Mouse (Mus musculus): ENCODE results near the gene Med24. TPM values are rescaled to one million over a fixed set of nuclear protein-coding genes. Genes with fewer than 3 reads are reported as not detected.

Med24 gene
- polyA plus RNA-seq, 1 experiment from 2014 or later, result 42.2 TPM

DNA sequence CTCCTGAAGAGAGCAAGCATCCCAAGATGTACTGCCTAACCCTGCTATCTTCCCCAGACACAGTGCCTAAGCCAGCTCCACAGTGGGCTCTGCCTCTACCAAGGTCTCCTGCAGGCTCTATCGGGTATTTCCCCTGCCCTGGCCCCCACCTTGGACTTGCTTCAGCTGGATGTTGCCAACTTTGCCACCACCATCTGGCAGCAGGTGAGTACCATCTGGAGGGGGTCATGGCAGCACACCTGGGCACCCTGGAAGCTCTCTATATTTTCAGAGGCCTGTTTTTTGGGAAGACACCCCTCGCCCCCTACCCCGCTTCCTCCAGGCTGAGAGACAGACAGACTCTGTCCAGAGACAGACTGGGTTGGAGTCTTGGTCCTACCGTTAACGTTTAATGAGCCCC is 26.9 kb downstream of the Med24 start:
- Histone ChIP-seq H3K4me1 (ENCODE audit: control insufficient read depth, insufficient read depth, low read length) (peaks cover 3% of the 10 kb centered on the region), H3K36me3 (ENCODE audit: control insufficient read depth, insufficient read depth, low read length) (peaks cover 17% of the 10 kb centered on the region; the same call in 1 of the 2 replicates), H3K27ac (ENCODE audit: low read length) (no peak overlapping the region), H3K9me3 (replicated peaks; ENCODE audit: control insufficient read depth, low read length) (no peaks in the 10 kb centered on the region), H3K9ac (ENCODE audit: low read length) (no peak overlapping the region), H3K4me3 (replicated peaks; ENCODE audit: low read length) (no peak overlapping the region), H3K4me2 (ENCODE audit: low read depth, low read length) (no peak overlapping the region), H3K27me3 (ENCODE audit: control insufficient read depth, insufficient read depth, low read length) (no peaks in the 10 kb centered on the region)
- 61% methylated on average over 5 of the region's 5 CpGs for WGBS
- no peak for ATAC-seq (ENCODE audit: insufficient read depth, low FRiP score)

DNA sequence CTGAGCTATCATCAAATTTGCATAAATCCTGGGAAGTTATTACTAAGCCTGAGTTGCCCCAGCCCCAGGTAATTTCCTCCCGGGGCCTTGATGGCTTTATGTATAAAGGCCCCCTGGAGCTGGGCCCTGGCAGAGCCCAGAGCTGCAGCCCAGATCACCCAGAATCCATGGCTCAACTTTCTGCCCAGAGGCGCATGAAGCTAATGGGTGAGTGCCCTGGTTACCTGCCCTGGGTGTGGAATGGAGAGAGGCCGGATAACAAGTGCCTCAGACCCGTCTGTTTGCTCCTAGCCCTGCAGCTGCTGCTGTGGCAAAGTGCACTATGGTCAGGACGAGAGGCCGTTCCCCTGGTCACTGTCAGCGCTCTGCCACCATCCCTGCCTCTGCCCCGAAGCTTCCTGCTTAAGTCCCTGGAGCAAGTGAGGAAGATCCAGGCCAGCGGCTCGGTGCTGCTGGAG is 28.0 kb downstream of the Med24 start, which contains the start of gene Csf3:
Gene Csf3, plus strand, starts transcription at position 51 of the 458 bp plus-strand sequence.
- no peaks in the 10 kb centered on the region for H3K27me3 ChIP-seq (ENCODE audit: control insufficient read depth, insufficient read depth, low read length)
- H3K9ac ChIP-seq (ENCODE audit: low read length), result no peak within 1 kb of the TSS
- H3K4me1 ChIP-seq (ENCODE audit: control insufficient read depth, insufficient read depth, low read length), result no peaks in the 10 kb centered on the region
- ATAC-seq (ENCODE audit: insufficient read depth, low FRiP score), result no peak
- peaks cover 7% of the 10 kb centered on the region; the same call in 1 of the 2 replicates for H3K36me3 ChIP-seq (ENCODE audit: control insufficient read depth, insufficient read depth, low read length)
- H3K9me3 ChIP-seq (replicated peaks; ENCODE audit: control insufficient read depth, low read length), result no peaks in the 10 kb centered on the region
- no peak within 1 kb of the TSS for H3K27ac ChIP-seq (ENCODE audit: low read length)
- H3K4me2 ChIP-seq (ENCODE audit: low read depth, low read length), result no peak within 1 kb of the TSS
- 50% methylated on average over 10 of the region's 10 CpGs for WGBS
- no peak within 1 kb of the TSS for H3K4me3 ChIP-seq (replicated peaks; ENCODE audit: low read length)

DNA sequence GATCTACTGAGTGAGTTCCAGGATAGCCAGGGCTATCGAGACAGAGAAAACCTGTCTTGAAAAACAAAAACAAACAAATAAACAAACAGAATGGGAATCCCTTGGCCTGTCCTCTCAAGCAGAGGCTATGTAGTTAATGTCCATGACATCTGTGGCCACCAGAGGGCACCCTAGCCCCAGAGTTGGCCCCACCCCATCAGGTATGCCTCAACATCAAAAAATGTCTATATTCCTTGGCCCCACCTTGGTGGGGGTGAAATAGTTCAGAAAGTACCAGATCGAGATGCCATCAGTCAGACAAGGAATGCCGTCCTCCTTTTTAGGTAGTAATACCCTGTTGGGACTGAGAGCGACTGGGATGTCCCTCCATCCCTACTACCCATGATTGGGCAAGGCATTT is 29.3 kb downstream of the Med24 start:
- Histone ChIP-seq H3K4me2 (ENCODE audit: low read depth, low read length) (no peak overlapping the region), H3K36me3 (ENCODE audit: control insufficient read depth, insufficient read depth, low read length) (0 out of 2 replicates have a peak, but pooled peaks cover 5% of the 10 kb centered on the region), H3K4me3 (replicated peaks; ENCODE audit: low read length) (no peak overlapping the region), H3K9me3 (replicated peaks; ENCODE audit: control insufficient read depth, low read length) (no peaks in the 10 kb centered on the region), H3K27me3 (ENCODE audit: control insufficient read depth, insufficient read depth, low read length) (no peaks in the 10 kb centered on the region), H3K9ac (ENCODE audit: low read length) (no peak overlapping the region), H3K4me1 (ENCODE audit: control insufficient read depth, insufficient read depth, low read length) (no peaks in the 10 kb centered on the region), H3K27ac (ENCODE audit: low read length) (no peak overlapping the region)
- 28% methylated on average over 4 of the region's 4 CpGs for WGBS
- ATAC-seq (ENCODE audit: insufficient read depth, low FRiP score), result peak; percentile 56; the same call in 1 of the 2 replicates

DNA sequence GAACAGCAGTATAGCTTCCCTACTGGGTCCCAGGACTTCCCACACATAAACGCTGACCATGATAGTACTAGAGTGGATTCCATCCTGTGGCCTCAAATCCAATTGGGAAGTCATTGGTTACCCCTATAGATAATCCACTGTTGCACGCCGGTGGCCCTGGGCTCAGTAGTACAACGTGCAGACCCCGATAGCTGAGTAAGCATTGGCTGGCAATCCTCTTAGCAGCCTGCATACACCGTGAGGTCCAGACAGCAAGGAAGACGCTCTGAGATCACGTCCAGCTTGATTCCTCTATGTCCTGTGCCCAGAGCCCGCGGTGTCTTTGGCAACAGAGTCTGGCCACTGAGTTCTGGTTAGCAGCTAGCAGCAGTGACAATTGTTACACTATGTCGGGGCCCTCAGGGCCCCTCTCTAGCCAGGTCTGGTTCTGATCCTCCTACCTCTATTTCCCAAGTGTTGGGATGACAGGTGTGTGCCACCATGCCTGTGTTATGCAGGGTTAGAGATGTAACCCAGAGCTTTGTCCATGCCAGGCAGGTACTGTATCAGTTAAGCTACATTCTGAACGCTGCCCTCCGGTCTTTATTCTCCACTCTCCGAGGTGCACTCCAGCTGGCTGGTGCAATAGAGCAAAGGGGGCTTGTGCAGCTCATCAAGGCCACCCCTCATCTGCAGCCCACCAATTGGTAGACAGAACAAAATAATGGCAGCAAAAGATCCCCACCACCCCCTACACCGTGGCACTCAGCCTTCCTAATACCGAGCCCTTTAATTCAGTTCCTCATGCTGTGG is 30.2 kb downstream of the Med24 start:
- peaks cover 9% of the 10 kb centered on the region for H3K36me3 ChIP-seq (ENCODE audit: control insufficient read depth, insufficient read depth, low read length)
- no peak overlapping the region for H3K27ac ChIP-seq (ENCODE audit: low read length)
- H3K9me3 ChIP-seq (replicated peaks; ENCODE audit: control insufficient read depth, low read length), result no peaks in the 10 kb centered on the region
- no peak overlapping the region for H3K4me2 ChIP-seq (ENCODE audit: low read depth, low read length)
- no peak overlapping the region for H3K9ac ChIP-seq (ENCODE audit: low read length)
- H3K4me1 ChIP-seq (ENCODE audit: control insufficient read depth, insufficient read depth, low read length), result no peaks in the 10 kb centered on the region
- H3K27me3 ChIP-seq (ENCODE audit: control insufficient read depth, insufficient read depth, low read length), result no peaks in the 10 kb centered on the region
- no peak overlapping the region for H3K4me3 ChIP-seq (replicated peaks; ENCODE audit: low read length)
- 82% methylated on average over 16 of the region's 16 CpGs for WGBS
- no peak for ATAC-seq (ENCODE audit: insufficient read depth, low FRiP score)

DNA sequence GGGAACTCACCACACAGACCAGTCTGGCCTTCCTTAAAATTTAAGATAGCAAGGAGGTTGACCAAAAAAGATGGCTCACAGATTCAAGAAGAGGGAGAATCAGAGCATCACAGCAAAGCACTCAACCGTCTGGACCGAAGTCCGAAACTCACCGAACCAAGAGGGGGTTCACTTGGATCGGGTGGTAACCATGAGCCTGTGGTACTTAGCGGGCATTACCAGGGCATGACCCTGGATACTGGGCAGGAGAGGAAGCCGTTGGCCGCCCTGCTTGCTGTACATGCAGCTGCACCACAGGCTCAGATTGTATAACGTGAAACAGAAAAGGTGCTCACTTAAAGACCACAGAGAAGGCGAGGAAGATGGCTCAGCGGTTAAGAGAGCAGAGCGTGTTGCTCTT is 32.0 kb downstream of the Med24 start:
- WGBS, result 89% methylated on average over 12 of the region's 12 CpGs
- H3K27me3 ChIP-seq (ENCODE audit: control insufficient read depth, insufficient read depth, low read length), result no peaks in the 10 kb centered on the region

DNA sequence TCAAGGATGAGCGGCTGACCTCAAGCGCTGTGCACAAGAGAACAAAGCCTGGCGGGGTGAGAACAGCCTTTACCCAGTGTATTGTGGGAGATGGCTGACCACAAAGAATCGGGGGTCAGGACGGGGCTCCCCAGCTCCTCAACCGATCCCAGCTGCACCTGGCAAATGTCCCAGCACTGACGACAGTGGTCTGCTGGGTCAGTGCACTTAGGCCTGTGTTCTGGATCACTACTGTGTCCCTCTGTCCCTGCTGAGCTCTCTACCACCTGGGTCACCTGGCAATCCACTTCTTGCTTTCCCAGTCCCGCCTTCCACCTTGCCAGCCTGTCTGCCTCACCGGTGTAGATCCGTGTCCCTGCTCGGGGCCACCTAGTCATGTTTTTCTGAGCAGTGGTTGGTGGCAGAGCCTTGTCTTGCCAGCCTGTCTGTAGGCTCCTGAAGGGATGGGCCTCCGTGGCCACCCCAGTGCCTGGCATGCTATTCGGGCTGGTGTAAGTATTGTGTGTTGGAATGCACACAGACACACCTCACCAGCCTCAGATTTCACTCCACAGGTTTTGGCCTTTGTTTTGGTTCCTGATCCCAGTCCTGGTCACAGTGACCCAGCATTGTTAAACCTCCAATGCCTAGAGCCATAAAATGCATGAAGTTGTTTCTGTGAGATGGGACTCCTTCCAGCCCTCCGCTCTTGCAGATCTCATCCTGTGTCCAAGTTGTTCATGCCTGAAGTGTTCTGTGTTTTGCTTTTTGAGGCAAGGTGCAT is 32.6 kb downstream of the Med24 start:
- no peak overlapping the region for H3K4me3 ChIP-seq (replicated peaks; ENCODE audit: low read length)
- WGBS, result 78% methylated on average over 14 of the region's 14 CpGs
- no peaks in the 10 kb centered on the region for H3K9me3 ChIP-seq (replicated peaks; ENCODE audit: control insufficient read depth, low read length)
- H3K4me1 ChIP-seq (ENCODE audit: control insufficient read depth, insufficient read depth, low read length), result no peaks in the 10 kb centered on the region
- H3K27ac ChIP-seq (ENCODE audit: low read length), result no peak overlapping the region
- H3K27me3 ChIP-seq (ENCODE audit: control insufficient read depth, insufficient read depth, low read length), result no peaks in the 10 kb centered on the region
- H3K4me2 ChIP-seq (ENCODE audit: low read depth, low read length), result no peak overlapping the region
- H3K36me3 ChIP-seq (ENCODE audit: control insufficient read depth, insufficient read depth, low read length), result peaks cover 27% of the 10 kb centered on the region
- H3K9ac ChIP-seq (ENCODE audit: low read length), result no peak overlapping the region
- ATAC-seq (ENCODE audit: insufficient read depth, low FRiP score), result no peak

More for the DNA sequence above, 32.0 kb downstream of the Med24 start:
- H3K27ac ChIP-seq (ENCODE audit: low read length), result no peak overlapping the region
- H3K4me2 ChIP-seq (ENCODE audit: low read depth, low read length), result no peak overlapping the region
- no peaks in the 10 kb centered on the region for H3K9me3 ChIP-seq (replicated peaks; ENCODE audit: control insufficient read depth, low read length)
- no peaks in the 10 kb centered on the region for H3K4me1 ChIP-seq (ENCODE audit: control insufficient read depth, insufficient read depth, low read length)
- no peak for ATAC-seq (ENCODE audit: insufficient read depth, low FRiP score)
- no peak overlapping the region for H3K9ac ChIP-seq (ENCODE audit: low read length)
- peaks cover 22% of the 10 kb centered on the region for H3K36me3 ChIP-seq (ENCODE audit: control insufficient read depth, insufficient read depth, low read length)
- no peak overlapping the region for H3K4me3 ChIP-seq (replicated peaks; ENCODE audit: low read length)

DNA sequence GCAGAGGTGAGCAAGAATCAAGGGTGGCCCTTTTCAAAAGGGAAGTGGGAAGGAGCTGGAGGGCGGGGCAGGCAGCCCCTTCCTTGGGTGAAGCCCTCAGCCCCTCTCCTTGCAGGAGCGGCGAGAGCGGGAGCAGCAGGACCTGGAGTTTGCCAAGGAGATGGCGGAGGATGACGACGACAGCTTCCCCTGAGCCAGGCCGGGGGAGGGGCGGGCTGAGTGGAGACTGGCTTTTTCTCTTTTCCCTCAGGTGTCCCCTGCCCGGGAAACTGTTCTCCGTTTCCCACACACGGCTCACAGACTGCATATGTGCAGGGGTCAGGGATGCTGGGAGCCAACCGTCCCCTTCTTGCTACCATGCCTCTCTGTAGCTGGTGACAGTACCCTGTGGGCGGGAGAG is 33.8 kb downstream of the Med24 start:
- WGBS, result 68% methylated on average over 14 of the region's 14 CpGs

DNA sequence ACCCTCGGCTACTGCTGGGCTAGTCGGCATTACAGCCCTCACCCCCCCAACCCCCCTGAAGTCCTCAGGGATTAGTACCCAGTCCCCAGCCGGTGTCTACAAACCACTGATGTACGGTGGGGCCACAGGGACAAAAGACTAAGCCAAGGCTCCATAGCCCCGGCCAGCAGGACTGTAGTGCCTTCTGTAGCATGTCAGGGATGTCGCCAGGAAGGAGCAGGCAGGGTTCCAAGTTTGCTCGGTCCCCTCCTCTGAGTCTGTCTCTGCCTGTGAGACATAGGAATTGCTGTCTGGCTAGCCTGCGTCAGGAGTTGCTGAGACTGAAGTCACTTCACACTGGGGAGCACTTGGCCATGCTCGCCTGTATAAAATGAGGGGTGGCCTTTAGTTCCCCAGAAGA is 34.9 kb downstream of the Med24 start:
- 78% methylated on average over 9 of the region's 9 CpGs for WGBS
- H3K27me3 ChIP-seq (ENCODE audit: control insufficient read depth, insufficient read depth, low read length), result no peaks in the 10 kb centered on the region

More for the DNA sequence above, 33.8 kb downstream of the Med24 start:
- no peak overlapping the region for H3K4me3 ChIP-seq (replicated peaks; ENCODE audit: low read length)
- no peak overlapping the region for H3K27ac ChIP-seq (ENCODE audit: low read length)
- ATAC-seq (ENCODE audit: insufficient read depth, low FRiP score), result no peak
- H3K4me2 ChIP-seq (ENCODE audit: low read depth, low read length), result no peak overlapping the region
- no peaks in the 10 kb centered on the region for H3K4me1 ChIP-seq (ENCODE audit: control insufficient read depth, insufficient read depth, low read length)
- no peaks in the 10 kb centered on the region for H3K9me3 ChIP-seq (replicated peaks; ENCODE audit: control insufficient read depth, low read length)
- peaks cover 40% of the 10 kb centered on the region for H3K36me3 ChIP-seq (ENCODE audit: control insufficient read depth, insufficient read depth, low read length)
- no peaks in the 10 kb centered on the region for H3K27me3 ChIP-seq (ENCODE audit: control insufficient read depth, insufficient read depth, low read length)
- no peak overlapping the region for H3K9ac ChIP-seq (ENCODE audit: low read length)

DNA sequence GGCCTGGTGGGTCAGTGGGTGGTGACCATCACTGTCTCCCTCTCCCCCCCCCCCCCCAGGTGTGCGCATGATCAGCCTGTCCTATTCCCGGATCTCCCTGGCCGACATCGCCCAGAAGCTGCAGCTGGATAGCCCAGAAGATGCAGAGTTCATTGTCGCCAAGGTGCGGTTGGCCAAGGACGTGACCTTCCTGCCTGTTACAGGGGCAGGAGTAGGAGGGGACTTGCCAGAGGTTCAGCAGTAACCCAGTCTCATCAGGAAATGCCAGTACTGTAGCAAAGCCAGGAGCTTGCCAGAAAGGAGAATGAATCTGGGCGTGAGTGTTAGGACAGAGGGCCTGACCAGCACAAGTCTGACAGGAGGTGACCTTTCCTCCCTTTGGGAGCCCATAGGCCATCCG is 35.5 kb downstream of the Med24 start:
- 89% methylated on average over 9 of the region's 9 CpGs for WGBS
- Histone ChIP-seq H3K27ac (ENCODE audit: low read length) (no peak overlapping the region), H3K27me3 (ENCODE audit: control insufficient read depth, insufficient read depth, low read length) (no peaks in the 10 kb centered on the region), H3K4me2 (ENCODE audit: low read depth, low read length) (no peak overlapping the region), H3K9ac (ENCODE audit: low read length) (no peak overlapping the region), H3K4me1 (ENCODE audit: control insufficient read depth, insufficient read depth, low read length) (no peaks in the 10 kb centered on the region), H3K9me3 (replicated peaks; ENCODE audit: control insufficient read depth, low read length) (no peaks in the 10 kb centered on the region), H3K36me3 (ENCODE audit: control insufficient read depth, insufficient read depth, low read length) (peaks cover 49% of the 10 kb centered on the region), H3K4me3 (replicated peaks; ENCODE audit: low read length) (no peak overlapping the region)
- ATAC-seq (ENCODE audit: insufficient read depth, low FRiP score), result no peak

More for the DNA sequence above, 34.9 kb downstream of the Med24 start:
- Histone ChIP-seq H3K9me3 (replicated peaks; ENCODE audit: control insufficient read depth, low read length) (no peaks in the 10 kb centered on the region), H3K36me3 (ENCODE audit: control insufficient read depth, insufficient read depth, low read length) (peaks cover 49% of the 10 kb centered on the region), H3K27ac (ENCODE audit: low read length) (no peak overlapping the region), H3K4me1 (ENCODE audit: control insufficient read depth, insufficient read depth, low read length) (no peaks in the 10 kb centered on the region), H3K4me3 (replicated peaks; ENCODE audit: low read length) (no peak overlapping the region), H3K9ac (ENCODE audit: low read length) (no peak overlapping the region), H3K4me2 (ENCODE audit: low read depth, low read length) (no peak overlapping the region)
- no peak for ATAC-seq (ENCODE audit: insufficient read depth, low FRiP score)

Data from stomach, embryonic 16.5 days (tissue).